Mouse (Mus musculus) lung, postnatal 0 days (tissue): ENCODE data around the gene Arhgap24. TPM values are rescaled to one million over a fixed set of nuclear protein-coding genes. Genes with fewer than 3 reads are reported as not detected.
A peak's percentile ranks its signal among the peaks of the same experiment; 100 is the strongest.

ENCODE experiments used
- ATAC-seq: fragments of 200-750 bp; cut with Nextera tagmentation; 2 replicates; pipeline ENCODE4 v1.8.0; 2017; ENCODE audit warnings: moderate library complexity
- DNase-seq: peaks from one replicate; pipeline ENCODE4 v3.0.0-alpha.2; 2016; ENCODE audit warnings: low spot score
- H3K27ac ChIP-seq: fragments of 300-500 bp; sonication (generic); 2 replicates; pipeline ENCODE4 v1.5.1; 2014; ENCODE audit warnings: antibody characterized with exemption, mild to moderate bottlenecking, low read length, mixed read lengths
- H3K27me3 ChIP-seq: fragments of 300-500 bp; sonication (generic); replicated peaks from 2 replicates; pipeline ENCODE4 v1.6.1; 2014; ENCODE audit warnings: low read length, mixed read lengths; ENCODE audit not compliant: insufficient read depth
- H3K36me3 ChIP-seq: fragments of 300-500 bp; sonication (generic); 2 replicates; pipeline ENCODE4 v1.6.1; 2014; ENCODE audit warnings: low read length, mixed read lengths; ENCODE audit not compliant: insufficient read depth
- H3K4me1 ChIP-seq: fragments of 300-500 bp; sonication (generic); 2 replicates; pipeline ENCODE4 v1.6.1; 2014; ENCODE audit warnings: antibody characterized with exemption, low read depth, low read length, mixed read lengths; ENCODE audit not compliant: insufficient read depth
- H3K4me2 ChIP-seq: fragments of 300-500 bp; sonication (generic); replicated peaks from 2 replicates; pipeline ENCODE4 v1.6.1; 2014; ENCODE audit warnings: low read depth, mild to moderate bottlenecking, low read length, moderate library complexity, mixed read lengths
- H3K4me3 ChIP-seq: fragments of 300-500 bp; sonication (generic); 2 replicates; pipeline ENCODE4 v1.5.1; 2014; ENCODE audit warnings: low read depth, low read length
- H3K9ac ChIP-seq: fragments of 300-500 bp; sonication (generic); replicated peaks from 2 replicates; pipeline ENCODE4 v1.6.1; 2014; ENCODE audit warnings: low read depth, mild to moderate bottlenecking
- H3K9me3 ChIP-seq: fragments of 300-500 bp; sonication (generic); 2 replicates; pipeline ENCODE4 v1.6.1; 2016; ENCODE audit warnings: low read length, mixed read lengths
- CTCF ChIP-seq: IDR thresholded peaks from 2 replicates; pipeline ENCODE4 v1.5.1; 2016; ENCODE audit warnings: antibody characterized with exemption, mild to moderate bottlenecking
- EP300 ChIP-seq: IDR thresholded peaks from 2 replicates; pipeline ENCODE4 v1.6.1; 2016; ENCODE audit warnings: antibody characterized with exemption, mild to moderate bottlenecking, control low read depth
- WGBS: fragments of 180-500 bp; shearing (Covaris S2); extraction: QIAGEN DNeasy Blood & Tissue Kit; methylation state at CpG from one replicate; pipeline ENCODE4 v1.1.7; 2014; 5-methylcytosine and 5-hydroxymethylcytosine counted together
- polyA plus RNA-seq: library from polyadenylated mRNA; unstranded; fragments of >200 nt; fragmentation: Nextera tagmentation; extraction: Ambion mirVana; gene quantifications from 2 replicates; pipeline ENCODE4 v1.2.1, GENCODE M21; 2015

Arhgap24 gene
- polyA plus RNA-seq, 1 experiment from 2014 or later: 28.2 TPM

DNA sequence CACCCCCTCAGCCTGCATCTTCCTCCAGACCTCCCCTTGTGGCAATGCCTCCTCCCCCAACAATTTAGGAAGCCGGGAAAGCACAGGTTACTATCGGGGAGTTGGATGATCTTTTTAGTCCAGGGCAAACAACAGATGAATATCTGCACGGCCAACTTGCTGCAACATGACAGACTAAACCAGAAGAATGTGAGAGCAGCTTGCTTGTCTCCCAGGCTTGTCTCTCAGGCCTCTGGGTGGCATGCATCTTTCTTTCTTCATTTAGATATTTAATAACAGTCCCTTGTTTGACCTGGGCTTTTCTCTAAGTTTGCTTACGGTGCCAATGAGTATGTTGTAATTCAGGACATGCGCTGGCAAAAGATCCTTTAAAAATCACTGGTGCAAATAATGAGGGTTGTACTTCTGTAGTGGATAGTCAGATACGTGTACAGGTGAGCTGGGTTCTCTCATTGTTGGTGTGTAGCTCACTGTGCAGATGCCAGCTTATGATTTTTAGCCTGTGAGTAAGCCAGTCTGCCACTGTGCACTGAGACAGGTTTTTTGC lies 101.7 kb downstream of the Arhgap24 start:
- Histone ChIP-seq H3K27me3 (no peaks in the 10 kb centered on the region), H3K4me1 (no peaks in the 10 kb centered on the region; the same call in 1 of the 2 replicates), H3K9me3 (no peaks in the 10 kb centered on the region), H3K27ac (no peak overlapping the region), H3K4me3 (no peak overlapping the region), H3K4me2 (no peak overlapping the region), H3K36me3 (no peaks in the 10 kb centered on the region), H3K9ac (no peak overlapping the region)
- DNase-seq (peak; percentile 34), ATAC-seq (peak; percentile 30; the same call in 1 of the 2 replicates)
- no peak for TF ChIP-seq EP300
- TF ChIP-seq CTCF: no peak
- WGBS: 41% methylated on average over 6 of the region's 6 CpGs

GRCm38 (mm10) chr5:102591422-102591821 lies 110.2 kb downstream of the Arhgap24 start:
- no peaks in the 10 kb centered on the region for H3K27me3 ChIP-seq
- no peak overlapping the region for H3K4me3 ChIP-seq
- TF ChIP-seq CTCF (no peak), EP300 (no peak)
- DNase-seq: no peak
- H3K36me3 ChIP-seq: no peaks in the 10 kb centered on the region
- no peak overlapping the region for H3K9ac ChIP-seq
- ATAC-seq: no peak
- H3K4me2 ChIP-seq: no peak overlapping the region
- 65% methylated on average over 1 of the region's 1 CpGs for WGBS
- H3K27ac ChIP-seq: no peak overlapping the region
- H3K9me3 ChIP-seq: no peaks in the 10 kb centered on the region
- H3K4me1 ChIP-seq: no peaks in the 10 kb centered on the region

DNA sequence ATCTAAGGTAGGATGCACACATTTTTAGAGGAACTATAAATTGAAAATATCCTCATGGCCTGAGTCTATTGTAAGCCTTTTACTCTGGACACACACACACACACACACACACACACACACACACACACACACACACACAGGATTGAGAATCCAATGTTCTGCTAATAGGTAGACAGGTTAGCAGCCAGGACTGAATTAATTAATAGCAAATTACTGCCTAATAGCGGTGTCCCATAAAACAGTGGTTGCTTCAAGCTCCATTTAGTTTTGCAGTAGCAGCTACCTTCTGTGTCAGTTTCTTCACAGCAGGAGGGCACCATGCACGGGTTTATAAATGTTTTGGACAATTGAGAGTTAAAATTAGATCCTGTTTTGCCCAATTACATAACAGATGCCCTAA lies 111.9 kb downstream of the Arhgap24 start:
- no peak overlapping the region for H3K4me2 ChIP-seq
- DNase-seq (no peak), ATAC-seq (no peak)
- 82% methylated on average over 2 of the region's 2 CpGs for WGBS
- no peaks in the 10 kb centered on the region for H3K36me3 ChIP-seq
- TF ChIP-seq CTCF: no peak
- no peak for TF ChIP-seq EP300
- no peak overlapping the region for H3K27ac ChIP-seq
- no peaks in the 10 kb centered on the region for H3K4me1 ChIP-seq
- no peaks in the 10 kb centered on the region for H3K9me3 ChIP-seq
- no peaks in the 10 kb centered on the region for H3K27me3 ChIP-seq
- no peak overlapping the region for H3K9ac ChIP-seq
- no peak overlapping the region for H3K4me3 ChIP-seq

GRCm38 (mm10) chr5:102599102-102599501 lies 117.9 kb downstream of the Arhgap24 start:
- Histone ChIP-seq H3K27ac (no peak overlapping the region), H3K9ac (no peak overlapping the region), H3K9me3 (no peaks in the 10 kb centered on the region), H3K4me1 (no peaks in the 10 kb centered on the region), H3K4me2 (no peak overlapping the region), H3K4me3 (no peak overlapping the region), H3K27me3 (no peaks in the 10 kb centered on the region), H3K36me3 (no peaks in the 10 kb centered on the region)
- ATAC-seq: peak; percentile 56
- no peak for TF ChIP-seq CTCF
- no peak for TF ChIP-seq EP300
- WGBS: 51% methylated on average over 1 of the region's 1 CpGs
- peak; percentile 69 for DNase-seq

GRCm38 (mm10) chr5:102613571-102613970 lies 132.4 kb downstream of the Arhgap24 start:
- no peaks in the 10 kb centered on the region for H3K36me3 ChIP-seq
- peak; percentile 53; the same call in 1 of the 2 replicates for TF ChIP-seq EP300
- no peak for TF ChIP-seq CTCF
- ATAC-seq (no peak), DNase-seq (peak; percentile 50)
- no peak overlapping the region for H3K4me2 ChIP-seq
- peaks cover 3% of the 10 kb centered on the region; the same call in 1 of the 2 replicates for H3K4me1 ChIP-seq
- no peaks in the 10 kb centered on the region for H3K9me3 ChIP-seq
- no peak overlapping the region for H3K27ac ChIP-seq
- WGBS: 53% methylated on average over 3 of the region's 3 CpGs
- H3K9ac ChIP-seq: no peak overlapping the region
- H3K4me3 ChIP-seq: no peak overlapping the region
- H3K27me3 ChIP-seq: no peaks in the 10 kb centered on the region

DNA sequence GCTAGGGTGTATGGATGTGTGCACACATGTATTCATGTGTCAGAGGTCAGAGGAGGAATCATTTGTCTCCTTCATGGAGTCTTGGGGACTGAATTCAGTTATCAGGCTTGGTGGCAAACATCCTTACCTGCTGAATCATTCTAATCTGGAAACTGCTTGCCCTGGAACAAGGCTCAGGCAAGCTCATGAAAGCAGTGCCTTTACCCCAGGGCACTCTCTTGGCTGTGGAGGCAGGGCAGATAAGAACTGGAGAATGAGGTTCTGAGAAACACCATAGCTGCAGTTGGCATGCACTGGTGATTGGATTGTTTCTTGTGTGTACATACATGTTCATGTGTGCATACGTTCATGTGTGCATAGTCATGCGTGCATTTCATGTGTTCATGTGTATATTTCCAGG lies 132.9 kb downstream of the Arhgap24 start:
- peak overlapping the region; percentile 38; the same call in 1 of the 2 replicates for H3K27ac ChIP-seq
- no peaks in the 10 kb centered on the region for H3K27me3 ChIP-seq
- no peak overlapping the region for H3K4me2 ChIP-seq
- DNase-seq: no peak
- H3K4me3 ChIP-seq: no peak overlapping the region
- no peaks in the 10 kb centered on the region for H3K9me3 ChIP-seq
- H3K36me3 ChIP-seq: no peaks in the 10 kb centered on the region
- ATAC-seq: no peak
- TF ChIP-seq CTCF (no peak), EP300 (no peak)
- peaks cover 3% of the 10 kb centered on the region; the same call in 1 of the 2 replicates for H3K4me1 ChIP-seq
- WGBS: 83% methylated on average over 2 of the region's 2 CpGs
- H3K9ac ChIP-seq: no peak overlapping the region

GRCm38 (mm10) chr5:102615249-102615648 lies 134.1 kb downstream of the Arhgap24 start:
- DNase-seq (no peak), ATAC-seq (no peak)
- WGBS: 87% methylated on average over 6 of the region's 6 CpGs
- H3K4me3 ChIP-seq: no peak overlapping the region
- TF ChIP-seq CTCF (no peak), EP300 (no peak)
- H3K4me2 ChIP-seq: no peak overlapping the region
- H3K27me3 ChIP-seq: no peaks in the 10 kb centered on the region
- peaks cover 3% of the 10 kb centered on the region; the same call in 1 of the 2 replicates for H3K4me1 ChIP-seq
- no peaks in the 10 kb centered on the region for H3K36me3 ChIP-seq
- H3K9me3 ChIP-seq: no peaks in the 10 kb centered on the region
- no peak overlapping the region for H3K27ac ChIP-seq
- no peak overlapping the region for H3K9ac ChIP-seq
